Mouse (Mus musculus) fat pad, adult 2 months (tissue): ENCODE measurements around the gene Lgals3.
"Not testable (repeated sequence)": the region's sequence is repeated elsewhere in the genome, so short reads cannot be mapped to it uniquely, and the experiment has no call there.

ENCODE experiments used
- DNase-seq: peaks from one replicate; pipeline ENCODE4 v3.0.0-alpha.2; 2011; ENCODE audit warnings: low read depth, low spot score; ENCODE audit errors: extremely low read depth

Gene Lgals3

GRCm38 (mm10) chr14:47367461-47367860, at the start of gene Lgals3:
TSS of gene Lgals3 (plus strand) at chr14:47367751.
- DNase-seq = no peak

GRCm38 (mm10) chr14:47319362-47319761, 48.2 kb upstream of the Lgals3 start:
- DNase-seq = no peak

GRCm38 (mm10) chr14:47321581-47321980, 46.0 kb upstream of the Lgals3 start:
- DNase-seq = not testable (repeated sequence)

- DNase-seq = no peak
Measured at GRCm38 (mm10) chr14:47325965-47326761, 41.4 kb upstream of the Lgals3 start.

GRCm38 (mm10) chr14:47327347-47327746, 40.2 kb upstream of the Lgals3 start:
- no peak for DNase-seq

- DNase-seq = no peak
Measured at GRCm38 (mm10) chr14:47331920-47332319, 35.6 kb upstream of the Lgals3 start.

- no peak for DNase-seq
Measured at GRCm38 (mm10) chr14:47334819-47335218, 32.7 kb upstream of the Lgals3 start.

- no peak for DNase-seq
Measured at GRCm38 (mm10) chr14:47335300-47335699, 32.3 kb upstream of the Lgals3 start.

- DNase-seq = no peak
Measured at GRCm38 (mm10) chr14:47340231-47340925, 27.2 kb upstream of the Lgals3 start.

GRCm38 (mm10) chr14:47341811-47342291, 25.7 kb upstream of the Lgals3 start:
- DNase-seq = no peak

- no peak for DNase-seq
Measured at GRCm38 (mm10) chr14:47346715-47347114, 20.8 kb upstream of the Lgals3 start.

- DNase-seq = no peak
Measured at GRCm38 (mm10) chr14:47350974-47351373, 16.6 kb upstream of the Lgals3 start.

GRCm38 (mm10) chr14:47352272-47352671, 15.3 kb upstream of the Lgals3 start:
- DNase-seq = no peak

GRCm38 (mm10) chr14:47353240-47353639, 14.3 kb upstream of the Lgals3 start:
- no peak for DNase-seq

GRCm38 (mm10) chr14:47354111-47354577, 13.4 kb upstream of the Lgals3 start:
- peak; percentile 76 for DNase-seq

GRCm38 (mm10) chr14:47354948-47355347, 12.6 kb upstream of the Lgals3 start:
- no peak for DNase-seq

- DNase-seq = no peak
Measured at GRCm38 (mm10) chr14:47356622-47357021, 10.9 kb upstream of the Lgals3 start.

- no peak for DNase-seq
Measured at GRCm38 (mm10) chr14:47359610-47360009, 7.9 kb upstream of the Lgals3 start.

- DNase-seq = no peak
Measured at GRCm38 (mm10) chr14:47361418-47361817, 6.1 kb upstream of the Lgals3 start.

- no peak for DNase-seq
Measured at GRCm38 (mm10) chr14:47361899-47362298, 5.7 kb upstream of the Lgals3 start.

- no peak for DNase-seq
Measured at GRCm38 (mm10) chr14:47364742-47365449, 2.7 kb upstream of the Lgals3 start.
